Mouse (Mus musculus): ENCODE measurements at regions not wholly inside any gene's neighbourhood (a gene's known extent, or its start where the extent isn't known, plus 50 kb on each side); places are given as distances from the start of the nearest gene placed in this dataset.

DNA sequence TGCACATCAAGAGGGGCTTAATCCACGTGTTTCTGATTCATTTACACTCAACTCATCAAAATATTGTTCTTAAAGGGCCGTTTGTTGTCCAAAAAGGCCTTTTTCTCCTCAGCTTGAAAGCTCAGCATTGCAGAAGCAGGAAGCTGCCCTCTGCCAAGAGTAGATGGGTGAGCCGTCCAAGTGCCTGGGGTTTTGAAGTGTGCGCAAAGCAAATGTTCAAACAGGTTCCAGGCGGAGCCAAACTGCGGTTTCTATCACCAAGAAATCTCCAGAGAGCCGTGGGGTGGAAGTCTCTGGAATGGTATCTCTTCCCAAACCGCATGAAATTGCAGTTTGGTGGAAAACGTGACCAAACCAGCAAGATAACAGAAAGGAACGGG lies 281.5 kb downstream of the Med13l start:
- TF ChIP-seq EP300 (IDR thresholded peaks at IDR 0.05) (no peak), CTCF (IDR thresholded peaks at IDR 0.05) (no peak)

Measured in lung, postnatal 0 days (tissue).